Mouse (Mus musculus) neural tube, embryonic 12.5 days (tissue): ENCODE measurements at regions not wholly inside any gene's neighbourhood (a gene's known extent, or its start where the extent isn't known, plus 50 kb on each side); places are given as distances from the start of the nearest gene placed in this dataset.

Source experiments
- ATAC-seq: fragments of 200-750 bp; cut with Nextera tagmentation; 2 replicates; pipeline ENCODE4 v1.8.0; 2017; ENCODE audit warnings: low read depth, mild to moderate bottlenecking, moderate TSS enrichment, moderate library complexity; ENCODE audit not compliant: low FRiP score
- H3K27ac ChIP-seq: fragments of 300-500 bp; sonication (generic); 2 replicates; pipeline ENCODE4 v1.5.1; 2016
- H3K27me3 ChIP-seq: fragments of 300-500 bp; sonication (generic); replicated peaks from 2 replicates; pipeline ENCODE4 v1.6.1; 2016; ENCODE audit warnings: mild to moderate bottlenecking
- H3K36me3 ChIP-seq: fragments of 300-500 bp; sonication (generic); 2 replicates; pipeline ENCODE4 v1.6.1; 2016; ENCODE audit warnings: mild to moderate bottlenecking
- H3K4me1 ChIP-seq: fragments of 300-500 bp; sonication (generic); 2 replicates; pipeline ENCODE4 v1.6.1; 2016
- H3K4me2 ChIP-seq: fragments of 300-500 bp; sonication (generic); replicated peaks from 2 replicates; pipeline ENCODE4 v1.6.1; 2016; ENCODE audit warnings: mild to moderate bottlenecking
- H3K4me3 ChIP-seq: fragments of 300-500 bp; sonication (generic); 2 replicates; pipeline ENCODE4 v1.5.1; 2016
- H3K9ac ChIP-seq: fragments of 300-500 bp; sonication (generic); 2 replicates; pipeline ENCODE4 v1.6.1; 2016; ENCODE audit warnings: mild to moderate bottlenecking
- H3K9me3 ChIP-seq: fragments of 300-500 bp; sonication (generic); 2 replicates; pipeline ENCODE4 v1.6.1; 2016; ENCODE audit warnings: mild to moderate bottlenecking
- whole genome bisulfite sequencing: fragments of 180-500 bp; shearing (Covaris S2); methylation state at CpG from one replicate; pipeline ENCODE4 v1.1.7; 2016; 5-methylcytosine and 5-hydroxymethylcytosine counted together

GRCm38 (mm10) chr1:13795196-13795595 is 2297.9 kb downstream of the 4930444P10Rik start:
- Histone ChIP-seq H3K27me3 (no peaks in the 10 kb centered on the region), H3K36me3 (no peaks in the 10 kb centered on the region), H3K27ac (no peak overlapping the region), H3K4me1 (no peaks in the 10 kb centered on the region), H3K9me3 (peaks cover 4% of the 10 kb centered on the region; the same call in 1 of the 2 replicates), H3K9ac (no peak overlapping the region), H3K4me2 (no peak overlapping the region), H3K4me3 (no peak overlapping the region)
- no peak for ATAC-seq

DNA sequence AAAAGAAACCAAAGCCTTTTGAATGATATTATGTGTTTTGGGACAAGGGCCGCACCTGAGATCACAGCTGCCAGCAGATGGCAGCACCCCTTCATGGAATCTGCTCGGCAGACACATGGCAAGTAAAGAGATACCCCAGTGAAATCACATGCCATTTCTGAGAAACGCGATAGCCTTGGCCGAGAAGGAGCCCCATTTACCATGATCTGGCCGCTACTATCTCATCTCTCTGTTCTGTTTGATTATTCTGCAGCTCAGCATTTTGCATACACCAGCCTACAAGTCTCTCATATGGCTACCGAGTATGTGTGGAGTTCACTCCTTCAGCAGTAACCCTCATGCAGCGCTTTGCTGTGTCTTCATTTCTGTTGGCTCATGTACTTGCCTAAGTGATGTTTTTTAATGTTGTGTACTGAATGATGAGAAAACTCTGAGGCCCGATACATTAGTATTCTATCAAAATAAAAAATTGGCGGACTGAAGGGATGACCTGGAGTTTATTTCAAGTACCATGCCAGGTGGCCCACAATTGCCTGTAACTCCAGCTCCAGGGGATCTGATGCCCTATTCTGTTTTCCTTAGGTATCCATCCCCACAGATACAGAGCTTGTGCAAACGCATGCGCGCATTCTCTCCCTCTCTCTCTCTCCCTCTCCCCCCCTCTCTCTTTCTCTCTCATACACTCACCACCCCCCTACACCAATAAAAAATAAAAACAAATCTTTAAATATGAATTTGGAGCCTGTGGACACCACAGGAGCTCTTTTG is 2303.6 kb downstream of the 4930444P10Rik start:
- peak; percentile 71 for ATAC-seq
- Histone ChIP-seq H3K4me1 (no peaks in the 10 kb centered on the region), H3K4me3 (no peak overlapping the region), H3K9me3 (peaks cover 4% of the 10 kb centered on the region; the same call in 1 of the 2 replicates), H3K36me3 (no peaks in the 10 kb centered on the region), H3K27me3 (no peaks in the 10 kb centered on the region), H3K4me2 (peak overlapping the region; percentile 43), H3K9ac (peak overlapping the region; percentile 5; the same call in 1 of the 2 replicates), H3K27ac (no peak overlapping the region)
- WGBS: 41% methylated on average over 13 of the region's 13 CpGs

- Histone ChIP-seq H3K9me3 (peaks cover 4% of the 10 kb centered on the region; the same call in 1 of the 2 replicates), H3K36me3 (no peaks in the 10 kb centered on the region), H3K27ac (no peak overlapping the region), H3K9ac (no peak overlapping the region), H3K4me2 (no peak overlapping the region), H3K27me3 (no peaks in the 10 kb centered on the region), H3K4me1 (no peaks in the 10 kb centered on the region), H3K4me3 (no peak overlapping the region)
- ATAC-seq: no peak
- WGBS: 64% methylated on average over 2 of the region's 2 CpGs
These were observed 2306.1 kb downstream of the 4930444P10Rik start for GRCm38 (mm10) chr1:13787016-13787415.

GRCm38 (mm10) chr1:13784396-13784795 is 2308.7 kb downstream of the 4930444P10Rik start:
- Histone ChIP-seq H3K4me1 (no peaks in the 10 kb centered on the region), H3K36me3 (no peaks in the 10 kb centered on the region), H3K9ac (no peak overlapping the region), H3K4me2 (no peak overlapping the region), H3K4me3 (no peak overlapping the region), H3K9me3 (no peaks in the 10 kb centered on the region), H3K27ac (no peak overlapping the region), H3K27me3 (no peaks in the 10 kb centered on the region)
- ATAC-seq: no peak
- WGBS: 7% methylated on average over 4 of the region's 4 CpGs

DNA sequence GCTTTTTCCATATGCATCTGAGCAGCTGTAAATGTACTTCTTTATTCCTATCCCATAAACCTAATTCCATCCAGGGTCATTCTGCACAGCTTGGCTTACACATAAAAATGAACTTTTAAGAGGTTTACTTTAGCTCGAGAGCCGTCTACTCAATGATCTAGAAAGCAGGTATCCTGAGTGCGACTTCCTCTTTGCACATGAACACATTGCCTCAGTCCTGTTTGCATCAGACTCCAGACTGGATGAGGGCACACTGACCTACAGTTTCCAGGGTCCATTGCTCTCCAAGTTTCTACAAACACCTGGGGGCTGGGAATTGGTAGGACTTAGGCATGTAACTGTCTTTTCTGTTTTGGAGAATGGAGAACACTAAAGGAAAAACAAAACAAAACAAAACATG is 2310.5 kb downstream of the 4930444P10Rik start:
- 80% methylated on average over 3 of the region's 3 CpGs for WGBS
- no peak overlapping the region for H3K27ac ChIP-seq
- H3K27me3 ChIP-seq: no peaks in the 10 kb centered on the region
- ATAC-seq: no peak
- no peaks in the 10 kb centered on the region for H3K9me3 ChIP-seq
- no peak overlapping the region for H3K9ac ChIP-seq
- no peaks in the 10 kb centered on the region for H3K36me3 ChIP-seq
- H3K4me1 ChIP-seq: no peaks in the 10 kb centered on the region
- H3K4me3 ChIP-seq: no peak overlapping the region
- H3K4me2 ChIP-seq: no peak overlapping the region

- Histone ChIP-seq H3K36me3 (no peaks in the 10 kb centered on the region), H3K4me3 (no peak overlapping the region), H3K9me3 (no peaks in the 10 kb centered on the region), H3K4me1 (no peaks in the 10 kb centered on the region), H3K27ac (no peak overlapping the region), H3K9ac (no peak overlapping the region), H3K4me2 (no peak overlapping the region), H3K27me3 (no peaks in the 10 kb centered on the region)
- WGBS: 48% methylated on average over 2 of the region's 2 CpGs
- ATAC-seq: no peak
These were observed 2321.0 kb downstream of the 4930444P10Rik start for GRCm38 (mm10) chr1:13772106-13772505.

GRCm38 (mm10) chr1:13771014-13771463 is 2322.1 kb downstream of the 4930444P10Rik start:
- Histone ChIP-seq H3K9me3 (no peaks in the 10 kb centered on the region), H3K4me2 (no peak overlapping the region), H3K4me3 (no peak overlapping the region), H3K27me3 (no peaks in the 10 kb centered on the region), H3K4me1 (no peaks in the 10 kb centered on the region), H3K36me3 (no peaks in the 10 kb centered on the region), H3K27ac (no peak overlapping the region), H3K9ac (no peak overlapping the region)
- no peak for ATAC-seq
- WGBS: 74% methylated on average over 10 of the region's 10 CpGs

DNA sequence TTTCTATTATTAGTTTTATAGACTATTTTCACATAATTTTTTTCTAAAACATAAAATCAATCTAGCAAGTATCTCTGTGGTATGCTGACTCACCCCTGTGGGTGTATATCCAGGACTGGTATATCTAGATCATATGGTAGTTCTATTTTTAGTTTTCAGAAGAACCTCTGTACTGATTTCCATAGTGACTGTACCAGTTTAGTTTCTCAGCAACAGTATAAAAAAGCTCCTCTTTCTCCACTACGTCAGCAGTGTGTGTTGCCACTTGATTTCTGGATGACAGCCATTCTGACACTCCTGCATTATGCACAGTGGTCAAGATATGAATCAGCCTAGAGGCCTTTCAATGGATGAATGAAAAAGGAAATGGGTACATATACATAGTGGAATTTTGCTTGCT is 2338.6 kb downstream of the A830018L16Rik start:
- H3K4me2 ChIP-seq: no peak overlapping the region
- ATAC-seq: no peak
- no peaks in the 10 kb centered on the region for H3K4me1 ChIP-seq
- H3K36me3 ChIP-seq: no peaks in the 10 kb centered on the region
- H3K27ac ChIP-seq: no peak overlapping the region
- WGBS: 79% methylated on average over 1 of the region's 1 CpGs
- H3K9ac ChIP-seq: no peak overlapping the region
- H3K4me3 ChIP-seq: no peak overlapping the region
- no peaks in the 10 kb centered on the region for H3K27me3 ChIP-seq
- H3K9me3 ChIP-seq: no peaks in the 10 kb centered on the region

GRCm38 (mm10) chr1:13751381-13751780 is 2337.5 kb downstream of the A830018L16Rik start:
- Histone ChIP-seq H3K27me3 (no peaks in the 10 kb centered on the region), H3K4me3 (no peak overlapping the region), H3K27ac (no peak overlapping the region), H3K36me3 (no peaks in the 10 kb centered on the region), H3K9ac (no peak overlapping the region), H3K4me1 (no peaks in the 10 kb centered on the region), H3K9me3 (no peaks in the 10 kb centered on the region), H3K4me2 (no peak overlapping the region)
- WGBS: 87% methylated on average over 1 of the region's 1 CpGs
- ATAC-seq: no peak
